Mouse (Mus musculus) left cerebral cortex, postnatal 10 days (tissue): ENCODE measurements around the gene 2310022B05Rik. TPM values are rescaled to one million over a fixed set of nuclear protein-coding genes. Genes with fewer than 3 reads are reported as not detected.
A peak's percentile ranks its signal among the peaks of the same experiment; 100 is the strongest.

Source experiments
- DNase-seq, 2 experiments: peaks; one replicate each; pipeline ENCODE4 v3.0.0; 2021 to 2022; ENCODE audit warnings: low spot score in 2 of 2, mixed read lengths in 1 of 2; ENCODE audit errors: extremely low spot score in 1 of 2
- intact Hi-C: fragments of 180-260 bp; cut with DNase I; formaldehyde crosslinking; loops from one replicate; pipeline ENCODE4 v1.15.1; 2025
- total RNA-seq, 2 experiments: library from RNA; stranded (reverse); gene quantifications; 2 replicates each; pipeline ENCODE4 v1.2.3; 2021

The 2310022B05Rik gene
- total RNA-seq, 2 experiments from 2014 or later, result 55.2 to 64.5 TPM

- intact Hi-C loops, result no loop called here
- no peak for DNase-seq
Measured at GRCm38 (mm10) chr8:124626251-124626650, 36.9 kb downstream of the 2310022B05Rik start.

GRCm38 (mm10) chr8:124621255-124621654 lies 41.9 kb downstream of the 2310022B05Rik start:
- peak in 1 of 2 experiments; percentile 73 for DNase-seq
- intact Hi-C loops, result no loop called here

- intact Hi-C loops, result loop anchor here (5.0 kb wide), 1 partner anchor 44 kb away; the partner anchor contains the start of gene 2310022B05Rik
Measured at GRCm38 (mm10) chr8:124618252-124618651, 44.9 kb downstream of the 2310022B05Rik start.

GRCm38 (mm10) chr8:124617266-124617869 lies 45.8 kb downstream of the 2310022B05Rik start:
- intact Hi-C loops, result loop anchor here (1.0 to 5.0 kb wide), 2 partner anchors 45 to 60 kb away; partner anchors contain the start of gene 2310022B05Rik
- peak; percentile 79 to 88 for DNase-seq

More at GRCm38 (mm10) chr8:124618252-124618651, 44.9 kb downstream of the 2310022B05Rik start:
- DNase-seq, result no peak

GRCm38 (mm10) chr8:124614325-124614724 lies 48.8 kb downstream of the 2310022B05Rik start:
- peak in 1 of 2 experiments; percentile 17 for DNase-seq
- intact Hi-C loops, result no loop called here

GRCm38 (mm10) chr8:124608972-124609353 lies 54.2 kb downstream of the 2310022B05Rik start:
- intact Hi-C loops, result no loop called here
- DNase-seq, result peak in 1 of 2 experiments; percentile 69

- intact Hi-C loops, result no loop called here
- DNase-seq, result peak in 1 of 2 experiments; percentile 47
Measured at GRCm38 (mm10) chr8:124608239-124608971, 54.8 kb downstream of the 2310022B05Rik start.

- DNase-seq, result peak in 1 of 2 experiments; percentile 27
- intact Hi-C loops, result no loop called here
Measured at GRCm38 (mm10) chr8:124604066-124604465, 59.1 kb downstream of the 2310022B05Rik start.

- intact Hi-C loops, result no loop called here
- peak in 1 of 2 experiments; percentile 5 for DNase-seq
Measured at GRCm38 (mm10) chr8:124589393-124589792, 73.8 kb downstream of the 2310022B05Rik start.

- intact Hi-C loops, result no loop called here
Measured at GRCm38 (mm10) chr8:124586556-124586955, 76.6 kb downstream of the 2310022B05Rik start.

More at GRCm38 (mm10) chr8:124586556-124586955, 76.6 kb downstream of the 2310022B05Rik start:
- DNase-seq, result peak in 1 of 2 experiments; percentile 2

Other genes with a start within 250 kb of the 2310022B05Rik start
- 100 to 1,000 TPM; 126 to 127 TPM for gene Pgbd5, start 223.7 kb downstream of the 2310022B05Rik start, total RNA-seq
- gene Cog2, start 142.6 kb downstream of the 2310022B05Rik start, total RNA-seq, result 10 to 100 TPM; 32.8 to 39.1 TPM
- 10 to 100 TPM; 10.4 to 20.5 TPM for gene Agt, start 93.7 kb downstream of the 2310022B05Rik start, total RNA-seq
- gene Capn9, start 87.3 kb downstream of the 2310022B05Rik start, total RNA-seq, result not detected
- 10 to 100 TPM; 57.8 to 58.7 TPM for gene Ttc13, start 58.6 kb upstream of the 2310022B05Rik start, total RNA-seq
- gene Arv1, start 58.8 kb upstream of the 2310022B05Rik start, total RNA-seq, result 10 to 100 TPM; 14.7 to 18.8 TPM
- gene Fam89a, start 88.5 kb upstream of the 2310022B05Rik start, total RNA-seq, result not detected
- gene Trim67, start 129.7 kb upstream of the 2310022B05Rik start, total RNA-seq, result 10 to 100 TPM; 30.6 to 39.3 TPM
- gene Gnpat, start 199.7 kb upstream of the 2310022B05Rik start, total RNA-seq, result 10 to 100 TPM; 56.6 to 61.4 TPM
- gene 2810004N23Rik, start 199.8 kb upstream of the 2310022B05Rik start, total RNA-seq, result 10 to 100 TPM; 21.3 to 21.9 TPM
- 10 to 100 TPM; 35.7 to 37.0 TPM for gene Exoc8, start 234.3 kb upstream of the 2310022B05Rik start, total RNA-seq
- 10 to 100 TPM; 14.7 to 15.6 TPM for gene Sprtn, start 234.5 kb upstream of the 2310022B05Rik start, total RNA-seq